Mouse (Mus musculus) liver, adult 2 months (tissue): Measurements from ENCODE around the gene Ccdc65.

ENCODE experiments used
- CTCF ChIP-seq: fragments of 200-500 bp; IDR thresholded peaks from 2 replicates; pipeline ENCODE4 v1.5.1; 2011; ENCODE audit warnings: low read depth, low read length, control low read depth
- POLR2A ChIP-seq: fragments of 200-500 bp; IDR thresholded peaks from 2 replicates; pipeline ENCODE4 v1.6.1; 2011; ENCODE audit warnings: low read length, control low read depth; ENCODE audit not compliant: insufficient read depth; ENCODE audit errors: extremely low read depth

GRCm38 (mm10) chr15:98754125-98754524, 46.1 kb downstream of the Ccdc65 start:
- no peak for TF ChIP-seq POLR2A
- no peak for TF ChIP-seq CTCF
